Mouse (Mus musculus) frontal cortex, postnatal 10 days (tissue): Measurements from ENCODE around the gene Taf1d.
A peak's percentile ranks its signal among the peaks of the same experiment; 100 is the strongest.
"Not testable (repeated sequence)": the region's sequence is repeated elsewhere in the genome, so short reads cannot be mapped to it uniquely, and the experiment has no call there.

Source experiments
- DNase-seq, 2 experiments: peaks; one replicate each; pipeline ENCODE4 v3.0.0; 2022; ENCODE audit warnings: low spot score in 2 of 2, mixed read lengths in 1 of 2

Gene Taf1d

GRCm38 (mm10) chr9:15307257-15307656, 1.2 kb downstream of the Taf1d start:
- no peak for DNase-seq

GRCm38 (mm10) chr9:15308254-15308653, 2.2 kb downstream of the Taf1d start:
- no peak for DNase-seq

- DNase-seq: no peak
Measured at GRCm38 (mm10) chr9:15309425-15309824, 3.4 kb downstream of the Taf1d start.

- no peak for DNase-seq
Measured at GRCm38 (mm10) chr9:15310179-15310578, 4.2 kb downstream of the Taf1d start.

- DNase-seq: no peak
Measured at GRCm38 (mm10) chr9:15312054-15312735, 6.2 kb downstream of the Taf1d start.

- DNase-seq: no peak
Measured at GRCm38 (mm10) chr9:15313633-15314032, 7.6 kb downstream of the Taf1d start.

- DNase-seq: no peak
Measured at GRCm38 (mm10) chr9:15314619-15315018, 8.6 kb downstream of the Taf1d start.

- not testable (repeated sequence) for DNase-seq
Measured at GRCm38 (mm10) chr9:15316296-15316695, 10.3 kb downstream of the Taf1d start.

- DNase-seq: no peak
Measured at GRCm38 (mm10) chr9:15317223-15318169, 11.5 kb downstream of the Taf1d start.

- no peak for DNase-seq
Measured at GRCm38 (mm10) chr9:15318170-15318742, 12.2 kb downstream of the Taf1d start.

- no peak for DNase-seq
Measured at GRCm38 (mm10) chr9:15337776-15338175, 31.8 kb downstream of the Taf1d start.

GRCm38 (mm10) chr9:15349925-15350324, 43.9 kb downstream of the Taf1d start:
- no peak for DNase-seq

- DNase-seq: no peak
Measured at GRCm38 (mm10) chr9:15356916-15357483, 51.0 kb downstream of the Taf1d start.

- DNase-seq: peak; percentile 93 to 96
Measured at GRCm38 (mm10) chr9:15357484-15358275, 51.7 kb downstream of the Taf1d start, which contains the start of gene Cep295. Gene Cep295 (minus strand): TSS chr9:15357788.

- DNase-seq: no peak
Measured at GRCm38 (mm10) chr9:15364843-15365242, 58.8 kb downstream of the Taf1d start.

- no peak for DNase-seq
Measured at GRCm38 (mm10) chr9:15365856-15366255, 59.8 kb downstream of the Taf1d start.

- DNase-seq: no peak
Measured at GRCm38 (mm10) chr9:15366260-15366659, 60.2 kb downstream of the Taf1d start.
